Mouse (Mus musculus): ENCODE measurements at regions not wholly inside any gene's neighbourhood (a gene's known extent, or its start where the extent isn't known, plus 50 kb on each side); places are given as distances from the start of the nearest gene placed in this dataset.

- peak; percentile 25 to 57 for DNase-seq
Observed at GRCm38 (mm10) chr2:159646595-159646994, 687.4 kb downstream of the Gm826 start.

DNA sequence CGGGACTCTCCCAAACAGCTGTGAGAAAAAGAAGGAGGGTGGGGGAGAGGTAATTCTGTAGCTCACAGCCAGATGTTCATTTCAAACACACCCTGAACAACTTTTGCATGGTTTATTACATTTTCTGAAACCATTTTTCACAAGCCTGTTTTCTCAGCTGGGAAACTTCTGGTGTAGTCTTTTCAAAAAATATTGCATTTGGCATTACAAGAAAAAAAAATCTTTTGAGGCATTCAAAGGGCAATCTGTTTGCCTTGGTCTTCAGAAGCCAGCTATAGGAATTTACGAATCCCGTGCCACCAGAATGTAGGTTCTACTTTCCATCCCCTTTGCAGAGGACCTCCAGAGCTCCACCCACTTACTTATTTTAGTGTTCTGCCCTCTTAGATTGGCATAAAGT is 681.7 kb downstream of the Gm826 start:
- no peak for DNase-seq

DNA sequence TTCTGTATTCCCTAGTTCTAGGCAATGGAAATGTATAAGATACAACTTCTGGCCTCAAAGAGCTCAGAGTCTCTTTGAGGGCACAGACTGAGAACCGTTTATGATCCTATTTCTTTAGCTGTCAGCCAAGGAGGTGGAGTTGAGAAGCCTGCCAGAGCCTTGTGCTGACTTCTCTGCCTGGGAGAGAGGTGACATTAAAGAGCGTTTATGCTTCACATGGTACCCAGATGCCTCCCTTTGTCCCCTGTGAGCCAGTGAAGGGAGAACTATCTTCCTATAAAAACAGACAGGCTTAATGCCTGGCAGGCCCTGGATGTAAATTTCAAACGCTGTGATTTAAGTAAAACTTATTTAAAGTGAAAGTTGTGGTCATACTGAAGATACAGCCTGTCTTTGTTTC is 657.1 kb downstream of the Gm826 start:
- DNase-seq, result no peak

DNA sequence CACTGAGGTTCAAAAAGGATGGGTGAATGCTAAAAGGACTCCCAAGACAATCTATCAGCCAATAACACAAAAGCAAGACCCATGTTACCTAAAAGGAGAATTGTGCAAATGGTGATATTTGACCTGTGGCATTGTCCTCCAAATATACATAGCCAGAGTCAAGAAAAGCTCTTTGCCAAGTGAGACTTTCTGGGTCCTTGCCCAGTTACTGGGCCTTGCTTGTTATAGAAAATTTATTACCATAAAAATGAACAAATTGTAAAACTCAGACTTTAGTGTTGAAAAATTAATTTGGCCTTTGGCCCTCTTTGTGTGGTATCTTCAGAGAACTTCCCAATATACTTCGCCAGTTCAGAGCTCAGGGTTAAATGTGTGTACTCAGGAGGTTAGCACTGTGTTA is 653.3 kb downstream of the Gm826 start:
- no peak for DNase-seq

DNA sequence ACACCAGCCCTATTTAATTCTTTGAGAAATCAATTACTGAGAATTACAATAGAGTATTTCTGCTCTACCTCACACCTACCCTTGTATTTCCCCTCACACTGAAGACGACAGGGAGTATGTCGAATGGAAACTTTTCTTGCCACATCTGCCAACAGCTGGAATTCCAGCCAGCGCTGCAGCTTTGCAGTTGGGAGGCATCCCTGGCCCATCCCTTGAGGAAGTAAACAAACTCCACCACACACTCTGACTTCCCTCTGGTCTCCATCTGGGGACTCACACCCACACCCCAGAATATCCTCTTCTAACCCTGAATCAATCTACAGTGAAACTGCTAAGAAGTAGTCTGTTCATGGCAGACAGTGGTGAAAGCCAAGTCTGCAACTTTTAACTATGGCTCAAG is 630.9 kb downstream of the Gm826 start:
- DNase-seq, result peak; percentile 21 to 41

- DNase-seq, result peak; percentile 68 to 87
Observed at GRCm38 (mm10) chr2:159708141-159708540, 625.8 kb downstream of the Gm826 start.

DNA sequence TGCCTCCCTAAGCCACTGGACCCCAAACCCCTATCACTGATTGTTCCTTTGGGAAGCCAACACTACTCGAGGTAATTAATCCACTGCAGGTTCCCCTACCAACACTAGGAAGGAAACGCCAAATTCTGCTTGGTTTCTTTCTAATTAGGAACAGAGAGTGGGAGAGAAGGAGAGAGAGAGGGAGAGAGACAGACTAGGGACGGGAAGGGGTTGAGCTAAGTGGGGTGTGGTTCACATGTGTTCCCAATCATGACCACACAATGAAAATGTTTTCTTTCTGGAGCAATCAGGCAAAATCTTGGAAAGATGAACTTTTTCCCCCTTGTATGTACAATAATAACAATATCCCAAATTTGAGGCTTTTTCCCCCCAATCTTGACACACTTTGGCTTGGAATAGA is 619.3 kb downstream of the Gm826 start:
- DNase-seq, result no peak

DNA sequence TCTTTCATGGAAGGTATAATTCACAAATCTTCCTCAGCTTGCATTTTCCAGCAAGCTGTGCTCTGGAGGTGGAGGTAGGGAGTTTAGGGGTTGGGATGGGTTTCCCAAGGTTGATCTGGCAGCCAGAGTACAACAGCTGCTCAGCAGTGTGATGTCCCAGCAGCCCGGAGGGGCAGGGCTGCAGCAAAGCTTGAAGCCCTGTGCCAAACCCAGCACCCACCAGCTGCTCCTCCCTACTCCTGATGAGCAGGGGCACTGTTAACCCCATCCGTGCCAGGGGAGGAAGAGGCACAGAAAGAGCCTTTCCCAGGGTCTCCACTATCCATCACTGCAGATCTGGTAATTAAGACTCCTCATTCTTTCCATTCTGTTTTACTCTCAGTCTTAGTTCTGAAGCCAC is 615.2 kb downstream of the Gm826 start:
- no peak for DNase-seq

- DNase-seq, result no peak
Observed at GRCm38 (mm10) chr2:159725158-159726076, 608.5 kb downstream of the Gm826 start.

- DNase-seq, result no peak
Observed at GRCm38 (mm10) chr2:159729301-159729700, 604.7 kb downstream of the Gm826 start.

DNA sequence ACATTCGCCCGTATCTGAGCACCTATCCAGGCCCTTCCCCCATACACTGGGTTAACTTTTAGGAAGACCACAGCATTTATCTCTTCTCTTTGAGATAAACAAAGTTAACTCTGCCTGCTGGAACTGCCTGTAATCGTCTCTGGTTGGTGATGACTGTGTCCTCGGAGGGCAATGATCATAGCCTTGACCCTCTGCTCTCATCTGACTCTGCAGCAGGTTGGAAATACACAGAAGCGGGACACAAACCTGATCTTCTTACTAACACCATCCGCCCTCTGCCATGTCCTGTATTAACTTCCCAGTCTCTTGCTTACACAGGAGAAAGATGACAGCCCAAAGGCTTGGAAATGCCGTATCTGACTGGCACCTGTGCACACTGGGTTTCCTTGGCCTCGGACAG is 603.7 kb downstream of the Gm826 start:
- no peak for DNase-seq

DNA sequence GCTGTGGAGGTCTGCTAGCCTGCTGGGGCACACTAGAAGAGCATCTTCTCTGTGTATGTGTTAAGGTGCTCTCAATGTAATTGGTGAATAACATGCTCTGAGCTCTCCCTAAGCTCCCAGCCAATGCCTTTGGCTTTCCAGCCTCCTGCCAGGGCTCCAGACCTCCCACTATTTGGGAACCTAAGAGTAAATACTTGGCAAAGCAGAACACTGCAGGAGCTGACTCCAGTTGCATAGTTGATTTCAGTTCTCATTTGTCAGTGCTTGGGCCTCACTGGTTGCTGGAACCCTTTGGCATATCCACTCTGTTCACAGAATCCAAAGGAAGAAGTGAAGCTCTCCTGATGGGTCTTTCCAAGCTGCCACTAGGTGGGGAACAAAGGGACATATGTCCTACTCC is 602.7 kb downstream of the Gm826 start:
- peak in 1 of 2 experiments; percentile 20 for DNase-seq

GRCm38 (mm10) chr2:159732413-159732812 is 601.5 kb downstream of the Gm826 start:
- DNase-seq, result peak; percentile 31 to 61

DNA sequence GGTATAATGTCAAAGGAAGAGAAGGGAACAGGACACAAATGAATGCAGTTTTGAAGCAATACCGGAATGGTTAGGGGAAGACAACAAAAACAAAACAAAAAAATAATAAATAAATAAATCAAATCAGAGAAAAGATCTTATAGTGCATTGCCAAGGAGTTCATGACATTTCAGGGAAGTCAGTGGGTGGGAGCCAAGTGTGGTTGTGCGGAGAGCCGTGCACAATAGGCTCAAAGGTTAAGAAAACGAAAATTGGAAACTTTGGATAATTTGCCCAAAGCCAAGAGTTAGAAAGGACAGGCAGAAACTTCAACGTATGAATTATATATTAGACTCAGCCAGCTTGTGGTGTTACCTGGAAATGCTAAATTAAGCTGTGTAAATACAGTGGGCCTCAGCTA is 599.4 kb downstream of the Gm826 start:
- DNase-seq, result no peak

- DNase-seq, result peak; percentile 19 to 31
Observed at GRCm38 (mm10) chr2:159755541-159756011, 578.4 kb downstream of the Gm826 start.

DNA sequence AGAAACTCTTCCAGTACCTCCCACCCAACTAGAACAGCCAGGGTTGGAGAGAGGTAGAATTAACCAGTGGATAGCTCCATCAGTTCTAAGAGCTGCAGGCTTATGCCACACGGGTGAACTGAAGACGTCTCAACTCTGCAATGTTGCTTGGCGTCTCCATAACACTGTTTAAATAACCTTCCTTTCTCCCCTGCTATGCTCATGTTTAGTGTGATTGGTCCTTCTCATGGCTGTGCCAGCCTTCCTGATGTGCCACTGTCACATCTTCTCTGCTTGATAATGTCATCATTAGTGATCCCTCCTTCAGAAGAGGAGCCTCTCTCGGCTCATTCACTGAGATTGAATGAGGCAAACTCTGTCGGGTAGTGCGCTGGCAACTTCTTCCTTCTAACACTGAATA is 573.2 kb downstream of the Gm826 start:
- DNase-seq, result no peak

DNA sequence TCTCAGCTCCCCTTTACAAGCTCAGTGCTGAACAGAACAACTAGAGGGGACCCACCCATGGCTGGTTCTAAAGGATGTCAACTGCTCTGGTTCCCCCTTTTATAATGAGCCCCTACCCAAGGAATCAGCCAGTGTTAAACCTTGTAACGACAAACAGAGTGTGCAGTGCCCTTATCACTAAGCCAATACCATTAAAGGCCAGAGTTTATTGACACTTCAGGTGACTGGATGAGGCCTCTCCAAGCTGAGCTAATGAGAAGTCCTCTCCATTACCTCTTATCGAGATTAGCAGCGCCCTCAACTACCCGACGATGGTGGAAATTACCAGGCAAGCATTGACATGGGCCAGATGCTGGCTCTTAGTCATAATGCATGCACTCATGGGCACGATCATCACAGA is 570.8 kb downstream of the Gm826 start:
- DNase-seq, result no peak

Small RNAs in the stretch of these regions (microRNA-seq; reads per million reads assigned to microRNA genes)
- 0 reads per million in 2 experiments for gene Gm44319
